Comparison of ENCODE assay signal across 9 mouse cellular contexts in genomic region chrX:53211756-53212483, GRCm38 (mm10). TPM values are rescaled to one million over a fixed set of nuclear protein-coding genes. Genes with fewer than 3 reads are reported as not detected.
DNase-seq lines count a peak whose midpoint lies in the region; ATAC-seq and TF ChIP-seq lines count a peak whose summit lies in the region.
"Had no signal": no experiment of that assay in that cellular context is flagged by ENCODE, and none has a peak within 500 bp of the region (broad histone marks: within the 10 kb centered on the region; RNA-seq: fewer than 3 reads in every experiment).

No protein-coding gene starts in this region.

- H3K9me3 ChIP-seq in neural tube, embryonic 11.5 days (ENCODE audit: control insufficient read depth, low read length) = no peaks in the 10 kb centered on the region
- no peaks in the 10 kb centered on the region for H3K9me3 ChIP-seq in forebrain, embryonic 12.5 days

- intact Hi-C loops in heart, postnatal 10 days (cut with DNase I) = loop anchor here (5.0 kb wide), 2 partner anchors 45 to 155 kb away; no protein-coding TSS in a partner anchor

- H3ac ChIP-seq in myocyte (ENCODE audit: control insufficient read depth, insufficient read length) = no peak overlapping the region

- peak; percentile 46 for DNase-seq in neural tube, embryonic 11.5 days (ENCODE audit: low spot score)
- DNase-seq in neural tube, embryonic 10.5 days (ENCODE audit: extremely low spot score, low spot score) = no peak
- DNase-seq in heart, postnatal 10 days = peak; percentile 74 to 76
- peak; percentile 75 for DNase-seq in kidney, postnatal 14 days

- TF ChIP-seq POLR2A in myocyte (IDR thresholded peaks at IDR 0.05; ENCODE audit: insufficient read length, low read depth) = no peak

- H3K36me3 ChIP-seq in neural tube, embryonic 11.5 days (ENCODE audit: control insufficient read depth, insufficient read depth, low read length) = no peaks in the 10 kb centered on the region
- H3K36me3 ChIP-seq in forebrain, embryonic 12.5 days (replicated peaks) = no peaks in the 10 kb centered on the region
- no peaks in the 10 kb centered on the region for H3K36me3 ChIP-seq in myocyte (ENCODE audit: control insufficient read depth, insufficient read depth)

- H3K9ac ChIP-seq in neural tube, embryonic 11.5 days (ENCODE audit: low read length) = no peak overlapping the region
- H3K9ac ChIP-seq in forebrain, embryonic 12.5 days = no peak overlapping the region

- WGBS in neural tube, embryonic 11.5 days = 51% methylated on average over 7 of the region's 7 CpGs
- 39% methylated on average over 7 of the region's 7 CpGs for WGBS in forebrain, embryonic 12.5 days

- no peak overlapping the region for H3K4me2 ChIP-seq in neural tube, embryonic 11.5 days (ENCODE audit: low read depth)
- no peak overlapping the region for H3K4me2 ChIP-seq in forebrain, embryonic 12.5 days
- peak overlapping the region; percentile 55 for H3K4me2 ChIP-seq in myocyte (ENCODE audit: low read depth)

- no peak overlapping the region for H3K4me3 ChIP-seq in neural tube, embryonic 11.5 days (ENCODE audit: low read depth, low read length)
- no peak overlapping the region for H3K4me3 ChIP-seq in forebrain, embryonic 12.5 days (replicated peaks)
- H3K4me3 ChIP-seq in myocyte = no peak overlapping the region
- H3K4me3 ChIP-seq: left cerebral cortex, adult 2 months had no signal

- H3K27me3 ChIP-seq in neural tube, embryonic 11.5 days (ENCODE audit: control insufficient read depth, insufficient read depth, low read length) = no peaks in the 10 kb centered on the region
- H3K27me3 ChIP-seq in forebrain, embryonic 12.5 days = no peaks in the 10 kb centered on the region
- H3K27me3 ChIP-seq in myocyte (ENCODE audit: control insufficient read depth, insufficient read depth, insufficient read length) = no peaks in the 10 kb centered on the region

- peak; percentile 85 for ATAC-seq in neural tube, embryonic 11.5 days (ENCODE audit: insufficient read depth, low FRiP score, low TSS enrichment)
- peak; percentile 81 for ATAC-seq in forebrain, embryonic 12.5 days (ENCODE audit: low FRiP score)
- no peak for ATAC-seq in granulocyte monocyte progenitor cell, adult 5-6 weeks (replicated peaks; ENCODE audit: poor library complexity, severe bottlenecking)
- no peak for ATAC-seq in megakaryocyte progenitor cell, adult 5-6 weeks (replicated peaks; ENCODE audit: poor library complexity)

- H3K79me2 ChIP-seq in myocyte (ENCODE audit: control insufficient read depth, insufficient read depth) = no peaks in the 10 kb centered on the region

- H3K27ac ChIP-seq in neural tube, embryonic 11.5 days (ENCODE audit: low read depth, low read length) = peak overlapping the region; percentile 72
- H3K27ac ChIP-seq in forebrain, embryonic 12.5 days = peak overlapping the region; percentile 61; the same call in 1 of the 2 replicates
- H3K27ac ChIP-seq: left cerebral cortex, adult 2 months had no signal

- no peaks in the 10 kb centered on the region for H3K4me1 ChIP-seq in neural tube, embryonic 11.5 days (ENCODE audit: control insufficient read depth, insufficient read depth, low read length)
- H3K4me1 ChIP-seq in forebrain, embryonic 12.5 days = 0 out of 2 replicates have a peak, but pooled peaks cover 3% of the 10 kb centered on the region

TF ChIP-seq in myocyte, 11 proteins besides CTCF, POLR2A, EP300 and RAD21:
- TF ChIP-seq MAX (IDR thresholded peaks at IDR 0.05; ENCODE audit: low read depth) (no peak), MYOD1 (IDR thresholded peaks at IDR 0.05; ENCODE audit: control insufficient read depth in 1 of 3, insufficient read length in 2 of 3, low read depth in 2 of 3) (peak in 2 of 3 experiments; percentile 67 to 84), MYOG (IDR thresholded peaks at IDR 0.05; ENCODE audit: control insufficient read depth in 1 of 3, insufficient read depth in 1 of 3, insufficient read length in 2 of 3, low read depth in 2 of 3) (peak in 1 of 3 experiments; percentile 53)

RNA-seq across cellular contexts. Expression of gene Plac1, which starts 28.0 kb away (rescaled TPM):
- 2.6 and 3.7 TPM in 2 replicates for polyA plus RNA-seq in neural tube, embryonic 11.5 days (2014; fragmentation: Nextera tagmentation; extraction: Ambion mirVana)
- polyA plus RNA-seq in forebrain, embryonic 12.5 days (2016; fragmentation: Nextera tagmentation; extraction: Ambion mirVana) = 0.97 and 1.1 TPM in 2 replicates
- under 1 TPM; 0.43 to 0.69 TPM for total RNA-seq in heart, postnatal 10 days (2021)
- 0.84 TPM for polyA plus RNA-seq in myocyte (2012; fragmentation: generic; extraction: Trizol)
- not detected in 2 replicates for total RNA-seq in granulocyte monocyte progenitor cell, adult 5-6 weeks (2014; fragmentation: Nextera tagmentation)
- not detected in 2 replicates for total RNA-seq in granulocyte monocyte progenitor cell, adult 5-6 weeks (2017)
- total RNA-seq in megakaryocyte progenitor cell, adult 5-6 weeks (2015) = not detected in 2 replicates
- total RNA-seq in megakaryocyte progenitor cell, adult 5-6 weeks (2017) = not detected in 2 replicates
- total RNA-seq: left cerebral cortex, adult 2 months had no signal

RNA-seq across cellular contexts. Expression of gene Fam122b, which starts 57.7 kb away (rescaled TPM):
- 8.4 and 10.6 TPM in 2 replicates for polyA plus RNA-seq in neural tube, embryonic 11.5 days (2014; fragmentation: Nextera tagmentation; extraction: Ambion mirVana)
- 7.0 and 7.6 TPM in 2 replicates for polyA plus RNA-seq in forebrain, embryonic 12.5 days (2016; fragmentation: Nextera tagmentation; extraction: Ambion mirVana)
- 1 to 10 TPM; 7.9 to 8.3 TPM for total RNA-seq in heart, postnatal 10 days (2021)
- polyA plus RNA-seq in myocyte (2012; fragmentation: generic; extraction: Trizol) = 1.1 TPM
- total RNA-seq in granulocyte monocyte progenitor cell, adult 5-6 weeks (2014; fragmentation: Nextera tagmentation) = 13.2 and 19.6 TPM in 2 replicates
- 5.4 and 9.1 TPM in 2 replicates for total RNA-seq in granulocyte monocyte progenitor cell, adult 5-6 weeks (2017)
- total RNA-seq in megakaryocyte progenitor cell, adult 5-6 weeks (2015) = 21.7 and 28.2 TPM in 2 replicates
- total RNA-seq in megakaryocyte progenitor cell, adult 5-6 weeks (2017) = 5.0 and 6.5 TPM in 2 replicates

Comparison
In these comparisons a context has a peak if more than half of its experiments do, and no peak if none do; other contexts are left out.
1. ATAC-seq: peak in neural tube, embryonic 11.5 days (single experiment) and forebrain, embryonic 12.5 days (single experiment); none in granulocyte monocyte progenitor cell, adult 5-6 weeks (single experiment) and megakaryocyte progenitor cell, adult 5-6 weeks (single experiment).